Mouse (Mus musculus) cerebellum, adult (tissue): Measurements from ENCODE around the gene Pptc7.
"Not testable (repeated sequence)": the region's sequence is repeated elsewhere in the genome, so short reads cannot be mapped to it uniquely, and the experiment has no call there.

Experiments
- ATAC-seq: cut with Nextera tagmentation; 2 replicates; pipeline ENCODE4 v1.9.2; 2017; ENCODE audit warnings: mild to moderate bottlenecking, moderate library complexity, mixed read lengths; ENCODE audit not compliant: insufficient number of reproducible peaks, low FRiP score, low TSS enrichment

Pptc7 gene

DNA sequence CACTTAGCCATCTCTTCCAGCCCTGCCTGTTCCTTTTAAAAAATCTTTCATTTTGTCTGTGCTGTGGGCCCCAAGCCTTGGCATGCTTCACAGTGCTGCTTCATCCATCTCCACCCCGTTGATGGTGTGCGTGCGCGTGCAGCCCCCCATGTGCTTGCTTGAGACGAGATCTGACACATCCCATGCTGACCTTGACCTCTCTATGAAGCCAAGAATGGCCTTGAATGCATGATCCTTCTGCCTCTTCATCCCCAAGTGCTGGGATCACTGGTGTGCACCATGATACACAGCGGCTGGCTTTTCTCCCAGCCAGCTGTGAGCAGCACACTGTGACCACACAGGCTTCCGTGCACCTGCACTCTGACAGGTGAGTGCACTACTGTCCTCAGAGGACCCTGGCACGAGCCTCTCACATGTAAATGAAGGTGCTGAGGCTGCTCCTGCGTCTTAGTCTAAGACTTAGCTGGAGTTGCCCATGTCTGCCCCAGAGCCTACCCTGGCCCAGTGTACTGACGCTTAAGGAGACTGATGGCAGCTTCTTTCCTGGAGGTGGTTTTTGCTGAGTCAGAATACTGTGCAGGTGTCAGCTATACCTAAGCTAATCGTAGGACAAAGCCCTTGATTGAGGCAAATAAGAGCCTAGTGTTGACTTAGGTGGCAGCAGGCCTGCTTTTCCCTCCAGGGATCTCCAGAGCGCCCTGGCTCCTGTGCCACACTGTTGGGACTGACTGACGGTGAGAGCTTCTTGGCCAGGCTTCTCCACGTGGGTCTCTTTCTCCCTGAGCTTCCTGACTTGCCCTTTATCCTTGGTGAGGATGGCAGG, 11.2 kb downstream of the Pptc7 start:
- no peak for ATAC-seq

- peak; percentile 61; the same call in 1 of the 2 replicates for ATAC-seq
These were observed 15.9 kb downstream of the Pptc7 start for GRCm38 (mm10) chr5:122300071-122300518.

GRCm38 (mm10) chr5:122302810-122303745, 18.9 kb downstream of the Pptc7 start:
- ATAC-seq, result no peak

DNA sequence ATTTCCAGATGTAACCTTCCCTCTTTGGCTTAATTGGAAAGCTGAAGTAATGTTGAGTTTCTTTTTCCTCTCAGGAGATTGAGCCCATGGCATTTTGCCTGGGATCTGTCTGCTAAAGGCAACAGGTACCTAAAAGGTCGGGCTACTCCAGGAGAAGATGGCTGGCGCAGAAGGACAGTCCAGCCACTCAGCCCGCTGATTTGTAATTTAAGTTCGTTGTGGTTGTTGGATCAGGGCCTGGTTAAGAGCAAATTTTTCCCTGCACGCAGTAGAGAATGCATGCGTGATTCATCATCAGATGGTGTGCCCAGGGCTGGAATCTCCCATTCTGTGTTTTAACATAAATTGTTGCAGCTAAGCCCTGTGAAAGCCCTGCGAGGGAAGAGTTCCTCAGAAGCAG, 19.8 kb downstream of the Pptc7 start:
- ATAC-seq, result no peak

- no peak for ATAC-seq
These were observed 20.4 kb downstream of the Pptc7 start for GRCm38 (mm10) chr5:122304541-122304940.

GRCm38 (mm10) chr5:122305472-122305871, 21.3 kb downstream of the Pptc7 start:
- no peak for ATAC-seq

- ATAC-seq, result no peak
These were observed 22.4 kb downstream of the Pptc7 start for GRCm38 (mm10) chr5:122306536-122306935.

GRCm38 (mm10) chr5:122310699-122311098, 26.5 kb downstream of the Pptc7 start:
- ATAC-seq, result no peak

GRCm38 (mm10) chr5:122311692-122312091, 27.5 kb downstream of the Pptc7 start:
- no peak for ATAC-seq

GRCm38 (mm10) chr5:122312346-122312745, 28.2 kb downstream of the Pptc7 start:
- ATAC-seq, result no peak

- no peak for ATAC-seq
These were observed 28.9 kb downstream of the Pptc7 start for GRCm38 (mm10) chr5:122312942-122313684.

DNA sequence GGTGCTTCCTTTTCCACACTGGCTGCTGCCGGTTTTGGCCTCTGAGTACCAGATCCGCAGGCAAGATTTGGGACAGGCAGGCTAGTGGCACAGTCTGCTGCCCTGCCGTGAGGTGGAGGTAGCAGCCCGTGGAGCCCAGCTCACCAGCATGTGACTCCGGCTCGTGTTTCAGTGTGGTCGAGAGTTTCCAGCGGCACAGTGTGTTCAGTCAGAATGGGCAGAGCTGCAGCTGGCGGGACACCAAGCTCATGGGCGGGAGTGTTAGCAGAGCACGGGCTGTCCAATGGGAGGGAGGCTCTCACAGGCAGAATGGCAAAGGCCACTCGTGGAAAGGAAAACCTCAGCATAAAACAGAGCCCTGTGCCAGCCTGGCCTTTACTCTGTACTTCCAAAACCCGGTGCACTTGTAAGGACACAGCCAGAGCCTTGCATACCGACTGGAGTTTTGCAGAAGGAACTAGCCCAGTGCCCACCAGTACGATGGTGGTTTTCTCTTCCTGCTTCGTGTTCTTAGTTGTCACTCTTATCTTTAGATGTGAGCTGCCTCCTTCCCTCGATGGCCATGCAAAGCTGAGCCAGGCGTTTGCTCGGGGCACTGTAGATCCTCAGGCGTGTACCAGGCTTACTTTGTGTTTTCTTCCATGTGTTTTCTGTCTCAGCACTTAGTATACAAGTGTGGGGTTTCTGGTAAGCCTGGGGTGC, 31.0 kb downstream of the Pptc7 start:
- ATAC-seq, result peak; percentile 89

GRCm38 (mm10) chr5:122317329-122318045, 33.3 kb downstream of the Pptc7 start:
- ATAC-seq, result no peak

DNA sequence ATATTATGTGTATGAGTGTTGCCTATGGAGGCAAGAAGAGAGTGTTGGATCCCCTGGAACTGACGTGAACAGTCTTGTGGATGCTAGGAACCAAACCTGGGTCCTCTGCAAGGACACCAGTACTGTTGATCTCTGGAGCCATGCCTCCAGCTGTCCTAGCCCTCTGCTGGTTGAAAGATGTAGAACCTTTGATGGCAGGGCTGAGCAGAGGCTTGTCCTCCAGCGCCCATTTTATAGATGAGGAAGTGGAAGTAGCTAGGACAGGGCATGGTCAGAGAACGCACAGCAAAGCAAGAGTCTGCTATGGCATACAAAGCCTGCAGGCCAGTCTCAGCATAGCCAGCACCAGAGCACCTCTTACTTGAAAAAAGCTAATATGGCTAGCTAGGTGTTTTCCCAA, 33.9 kb downstream of the Pptc7 start:
- no peak for ATAC-seq

DNA sequence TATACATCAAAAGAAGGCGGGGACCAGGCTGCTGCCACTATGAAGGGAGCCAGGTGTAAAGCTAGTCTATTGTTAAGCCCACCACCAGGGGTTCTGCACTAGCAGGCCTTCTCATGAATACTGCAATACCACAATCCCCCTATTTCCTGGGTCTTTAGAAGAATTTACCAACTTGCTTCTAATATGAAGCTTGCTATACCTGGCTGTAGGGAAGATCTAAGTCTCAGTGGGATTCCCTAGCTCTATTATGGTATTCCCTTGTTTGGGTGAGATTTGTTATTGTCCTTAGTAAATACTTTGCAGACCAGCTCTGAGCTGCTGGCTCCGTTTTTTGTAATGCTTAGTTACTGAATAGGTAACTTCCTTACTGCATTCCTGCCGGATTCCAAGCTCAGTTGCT, 34.8 kb downstream of the Pptc7 start:
- ATAC-seq, result not testable (repeated sequence)

GRCm38 (mm10) chr5:122319474-122320204, 35.5 kb downstream of the Pptc7 start:
- no peak for ATAC-seq

- ATAC-seq, result no peak
These were observed 36.1 kb downstream of the Pptc7 start for GRCm38 (mm10) chr5:122320205-122320781.

GRCm38 (mm10) chr5:122323523-122323922, 39.4 kb downstream of the Pptc7 start:
- ATAC-seq, result no peak
